Mouse (Mus musculus) forelimb bud, embryonic 11.5 days (tissue): ENCODE measurements around the gene Lin37.

Experiments used
- DNase-seq: peaks from one replicate; pipeline ENCODE4 v3.0.0-alpha.2; 2012; ENCODE audit warnings: low read depth, low spot score

Lin37 gene

DNA sequence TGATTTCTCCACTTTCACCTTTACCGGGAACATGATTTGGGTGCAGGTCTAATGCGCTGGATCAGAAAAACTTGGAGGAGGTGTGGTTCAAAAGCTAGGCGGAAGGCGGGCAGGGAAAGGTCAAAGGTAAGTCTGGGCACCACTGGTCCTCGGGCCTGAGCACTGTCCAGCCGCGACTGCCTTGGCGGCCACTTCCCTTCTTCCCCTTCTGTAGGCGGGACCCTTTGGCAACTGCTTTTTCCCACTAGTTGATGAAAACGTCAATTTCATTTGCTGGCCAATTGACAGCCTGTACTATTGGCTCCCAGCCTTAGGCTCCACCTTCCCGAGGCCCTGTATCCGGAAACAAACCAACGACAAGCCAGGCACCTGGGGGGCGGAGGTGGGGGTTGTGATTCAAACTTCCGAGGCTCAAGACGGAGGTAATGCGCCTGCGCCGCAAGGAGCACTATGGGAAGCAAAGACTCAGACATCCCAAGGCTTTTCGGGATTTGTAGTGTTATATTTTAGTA is at the start of gene Lin37:
Lin37 (minus strand) TSS at position 396 of the 512 bp plus-strand sequence.
- DNase-seq, result peak; percentile 96

GRCm38 (mm10) chr7:30608476-30608875 is 48.8 kb upstream of the Lin37 start:
- DNase-seq, result no peak

DNA sequence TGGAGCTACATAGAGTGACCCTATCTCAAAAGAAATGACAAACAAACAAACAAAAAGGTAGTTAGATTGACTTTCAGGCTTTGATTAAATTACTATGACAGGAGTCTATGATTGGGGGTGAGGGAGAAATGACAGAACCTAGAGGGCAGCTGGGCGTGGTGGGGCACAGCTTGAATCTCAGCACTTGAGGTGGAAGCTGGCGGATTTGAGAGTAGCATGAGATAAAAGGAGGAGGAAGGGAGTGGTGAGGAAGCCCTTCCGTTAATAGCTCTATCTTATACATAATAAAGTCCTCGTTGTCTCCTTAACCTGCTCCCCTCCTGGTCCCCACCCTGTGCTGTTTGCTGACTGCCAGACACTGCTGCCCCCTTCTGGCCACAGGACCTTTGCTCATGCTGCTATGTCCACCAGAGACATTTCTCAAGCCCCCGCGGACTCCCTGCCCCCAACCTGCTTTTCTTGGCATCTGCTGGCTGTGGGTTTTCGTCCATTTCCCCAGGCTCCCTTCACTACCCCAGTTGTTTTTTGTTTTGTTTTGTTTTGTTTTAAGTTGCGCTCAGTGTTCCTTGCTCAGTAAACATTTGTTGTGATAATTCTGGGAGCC is 48.2 kb upstream of the Lin37 start:
- peak; percentile 56 for DNase-seq

GRCm38 (mm10) chr7:30604944-30605343 is 45.3 kb upstream of the Lin37 start:
- no peak for DNase-seq

DNA sequence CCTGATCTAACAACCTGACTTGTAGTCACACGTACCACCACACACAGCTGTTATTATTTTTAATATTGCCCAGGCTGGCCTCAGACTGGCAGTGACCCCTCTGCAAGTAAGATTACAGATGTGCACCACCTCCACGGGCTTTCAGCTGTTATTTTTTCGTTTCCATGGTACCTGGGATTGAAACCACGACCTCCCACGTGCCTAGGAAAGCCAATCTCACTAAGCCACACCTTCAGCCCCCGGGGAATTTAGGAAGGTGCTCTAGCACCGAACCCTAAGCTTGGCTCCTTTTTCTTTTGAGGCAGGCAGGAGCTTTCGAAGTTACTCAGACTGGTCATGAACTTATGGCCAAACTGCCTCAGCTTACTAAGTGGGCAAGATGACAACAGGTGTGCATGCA is 44.8 kb upstream of the Lin37 start:
- DNase-seq, result no peak

DNA sequence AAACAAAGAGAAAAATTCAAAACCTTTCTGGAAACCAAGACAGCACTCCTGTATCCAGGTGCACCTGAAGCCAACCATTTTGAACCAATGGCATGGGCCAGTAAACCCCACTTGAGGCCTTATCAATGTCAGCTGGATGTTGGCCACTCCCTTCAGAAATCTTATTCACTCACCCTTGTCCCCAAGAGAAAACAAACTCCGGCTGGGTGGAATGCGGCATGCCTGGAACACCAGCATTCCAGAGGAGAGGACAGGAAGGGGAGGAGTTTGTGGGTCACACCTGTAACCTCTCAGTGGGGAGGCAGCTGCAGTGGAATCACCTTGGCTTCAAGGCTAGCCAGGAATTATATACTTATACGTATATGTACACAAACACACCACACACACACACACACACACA is 42.9 kb upstream of the Lin37 start:
- peak; percentile 46 for DNase-seq

DNA sequence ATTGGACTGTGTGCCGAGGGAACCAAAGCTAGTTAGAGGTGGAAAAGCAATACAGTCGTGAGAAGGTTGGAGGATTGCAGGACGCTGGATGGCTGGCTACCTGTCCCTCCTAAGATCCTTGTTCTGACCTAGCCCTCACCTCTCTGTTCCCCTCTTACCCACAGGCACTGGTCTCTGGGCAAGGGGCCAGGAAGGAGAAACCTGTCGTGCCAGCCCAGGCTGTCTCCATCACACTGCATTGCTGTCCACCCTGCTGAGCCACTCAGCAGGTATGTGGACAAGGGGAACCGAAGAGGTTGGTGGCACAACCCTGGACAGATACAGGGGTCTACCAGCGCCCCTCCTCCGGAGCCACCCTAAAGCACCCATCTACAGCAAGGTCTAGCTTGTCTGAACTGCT is 41.0 kb upstream of the Lin37 start:
- no peak for DNase-seq

DNA sequence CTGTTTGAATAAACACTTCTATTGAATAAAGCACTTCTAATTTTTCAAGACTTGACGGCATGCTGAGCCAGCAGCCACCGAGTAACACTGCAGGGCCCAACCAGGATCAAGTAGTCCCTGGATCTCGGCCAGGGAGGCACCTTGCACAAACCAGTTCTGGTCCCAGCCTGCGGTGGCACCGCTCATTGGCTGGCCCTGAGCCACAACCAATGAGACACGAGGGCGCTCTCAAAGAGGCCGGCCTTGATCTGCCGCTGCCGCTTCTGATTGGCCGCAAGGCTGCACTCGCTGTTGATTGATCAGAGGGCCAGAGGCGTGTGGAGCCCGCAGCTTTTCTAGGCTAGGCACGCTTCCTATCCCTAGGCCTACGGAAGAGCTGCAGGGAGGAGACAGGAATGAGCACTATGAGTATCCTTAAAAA is 40.3 kb upstream of the Lin37 start:
- peak; percentile 74 for DNase-seq

GRCm38 (mm10) chr7:30598786-30599185 is 39.1 kb upstream of the Lin37 start, which contains the start of gene Zbtb32:
Gene Zbtb32, minus strand, starts transcription at chr7:30598909.
- no peak for DNase-seq

DNA sequence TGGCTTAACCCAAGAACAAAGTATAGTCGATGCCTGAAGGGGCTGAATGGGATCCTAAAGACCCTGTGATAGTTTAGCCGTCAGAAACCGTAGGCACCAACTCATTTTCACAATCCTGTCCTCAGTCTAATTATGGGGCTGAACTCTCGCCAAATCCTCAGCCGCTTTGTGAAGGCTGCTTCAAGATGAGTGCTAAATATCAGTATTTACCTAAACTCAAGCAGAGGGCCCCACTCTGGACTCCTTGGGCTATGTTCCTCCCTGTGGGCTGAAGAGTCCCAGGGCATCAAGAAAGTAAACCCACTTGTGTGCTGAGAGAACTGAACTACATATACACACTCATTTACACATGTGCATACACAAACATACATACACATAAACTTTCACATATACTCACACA is 37.2 kb upstream of the Lin37 start:
- DNase-seq, result no peak

DNA sequence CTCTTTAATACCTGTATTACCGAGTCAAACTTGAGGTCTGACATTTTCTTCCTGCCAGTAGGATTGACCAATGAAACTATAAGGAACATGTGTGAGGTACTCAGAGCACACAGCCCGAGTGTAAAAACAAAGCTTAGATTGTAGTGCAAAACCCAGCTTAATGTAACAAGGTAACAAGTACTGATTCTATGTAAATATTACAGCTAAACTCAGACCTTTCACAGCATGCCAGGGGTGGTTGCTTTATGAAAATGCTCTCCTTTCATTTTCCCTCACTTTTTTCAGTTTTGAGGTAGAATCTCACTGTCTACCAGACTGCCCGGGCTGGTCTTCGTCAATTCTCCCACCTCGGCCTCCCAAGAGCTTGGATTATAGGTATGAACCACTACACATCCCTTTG is 36.5 kb upstream of the Lin37 start:
- no peak for DNase-seq

GRCm38 (mm10) chr7:30594510-30595024 is 34.9 kb upstream of the Lin37 start:
- no peak for DNase-seq

DNA sequence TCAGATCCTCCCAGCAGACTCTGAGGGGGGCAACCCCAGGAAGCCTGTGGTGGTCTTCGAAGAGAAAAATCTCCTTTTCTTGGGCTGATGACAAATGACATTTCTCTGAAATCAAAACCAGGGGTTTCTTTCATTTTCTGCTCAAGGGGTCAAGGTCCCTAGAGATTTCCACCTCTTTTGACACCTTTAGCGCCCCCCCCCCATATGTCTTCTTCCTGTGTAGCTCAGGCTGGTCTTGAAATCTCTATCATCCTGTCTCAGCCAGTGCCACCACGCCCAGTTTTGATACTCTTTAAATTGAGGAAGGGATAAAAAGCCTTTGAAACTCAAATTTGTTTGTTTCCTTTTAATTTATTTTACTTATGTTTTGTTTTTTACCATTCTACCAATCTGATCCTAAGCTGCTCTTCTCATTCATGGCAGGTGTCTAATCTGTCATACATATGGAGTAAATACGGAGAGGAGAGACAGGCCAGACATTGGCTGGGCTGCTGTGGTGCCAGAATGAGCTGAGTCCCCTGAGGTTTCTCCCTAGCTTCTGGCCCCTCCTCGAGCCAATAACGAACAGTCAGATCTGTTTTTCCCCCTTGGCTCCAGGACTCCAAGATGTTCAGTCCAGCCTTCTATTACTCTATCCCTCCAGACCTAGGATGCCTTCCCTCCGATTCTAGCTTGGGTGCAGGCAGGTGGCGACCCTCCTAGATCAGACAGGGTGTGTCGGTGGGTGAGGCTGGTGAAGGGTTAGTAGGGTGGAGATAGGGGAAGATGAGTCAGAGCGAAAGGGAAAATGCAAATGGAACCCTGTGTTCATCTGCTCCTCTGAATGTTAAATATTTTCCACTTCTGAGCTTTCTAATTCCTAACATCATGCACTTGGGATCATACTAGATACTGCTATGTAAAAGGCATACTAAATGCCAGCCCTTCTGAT is 34.2 kb upstream of the Lin37 start:
- DNase-seq, result no peak

GRCm38 (mm10) chr7:30592772-30593423 is 33.3 kb upstream of the Lin37 start:
- DNase-seq, result no peak

- DNase-seq, result no peak
Observed at GRCm38 (mm10) chr7:30591605-30591951, 31.9 kb upstream of the Lin37 start.

GRCm38 (mm10) chr7:30590927-30591604 is 31.4 kb upstream of the Lin37 start:
- no peak for DNase-seq

DNA sequence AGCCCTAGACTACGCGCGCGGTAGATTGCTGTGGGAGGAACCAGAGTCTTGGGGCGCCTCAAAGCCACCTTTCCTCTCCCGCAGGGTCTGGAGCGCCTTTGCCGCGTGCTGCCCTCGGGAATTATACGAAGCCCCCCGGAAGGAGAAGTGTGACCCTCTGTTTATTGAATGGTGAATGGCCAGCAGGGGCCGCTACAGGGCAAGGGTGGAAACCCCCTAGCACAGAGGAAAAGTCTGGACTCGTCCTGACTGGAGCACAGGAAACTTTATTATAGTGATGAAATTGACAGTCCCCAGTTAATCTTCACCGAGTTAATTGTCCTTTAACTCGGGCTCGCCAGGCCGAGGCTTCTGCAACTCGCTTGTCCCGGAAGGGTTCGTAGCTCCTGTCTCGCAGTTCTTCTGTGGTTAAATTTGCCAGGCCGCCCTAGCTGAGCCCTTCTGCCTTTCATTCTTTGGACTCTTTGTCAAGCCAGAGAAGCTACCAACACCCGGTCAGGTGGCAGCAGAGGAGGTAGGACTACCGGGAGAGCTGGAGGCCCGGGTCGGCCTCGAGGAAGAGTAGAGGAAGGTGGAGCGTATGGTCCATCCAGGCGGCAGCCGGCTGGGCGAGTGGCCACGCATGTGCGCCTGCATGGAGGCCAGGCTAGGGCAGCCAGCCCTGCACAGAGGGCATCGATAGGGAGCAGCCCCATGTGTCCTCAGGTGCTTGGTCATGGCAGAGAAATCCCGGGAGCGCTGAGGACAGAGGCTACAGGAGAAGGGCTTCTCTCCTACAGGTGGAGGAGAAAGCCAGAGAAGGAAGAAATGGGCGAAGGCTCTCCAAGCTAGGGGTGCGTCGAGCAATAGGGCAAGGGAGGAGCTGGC is 30.0 kb upstream of the Lin37 start:
- DNase-seq, result peak; percentile 85

DNA sequence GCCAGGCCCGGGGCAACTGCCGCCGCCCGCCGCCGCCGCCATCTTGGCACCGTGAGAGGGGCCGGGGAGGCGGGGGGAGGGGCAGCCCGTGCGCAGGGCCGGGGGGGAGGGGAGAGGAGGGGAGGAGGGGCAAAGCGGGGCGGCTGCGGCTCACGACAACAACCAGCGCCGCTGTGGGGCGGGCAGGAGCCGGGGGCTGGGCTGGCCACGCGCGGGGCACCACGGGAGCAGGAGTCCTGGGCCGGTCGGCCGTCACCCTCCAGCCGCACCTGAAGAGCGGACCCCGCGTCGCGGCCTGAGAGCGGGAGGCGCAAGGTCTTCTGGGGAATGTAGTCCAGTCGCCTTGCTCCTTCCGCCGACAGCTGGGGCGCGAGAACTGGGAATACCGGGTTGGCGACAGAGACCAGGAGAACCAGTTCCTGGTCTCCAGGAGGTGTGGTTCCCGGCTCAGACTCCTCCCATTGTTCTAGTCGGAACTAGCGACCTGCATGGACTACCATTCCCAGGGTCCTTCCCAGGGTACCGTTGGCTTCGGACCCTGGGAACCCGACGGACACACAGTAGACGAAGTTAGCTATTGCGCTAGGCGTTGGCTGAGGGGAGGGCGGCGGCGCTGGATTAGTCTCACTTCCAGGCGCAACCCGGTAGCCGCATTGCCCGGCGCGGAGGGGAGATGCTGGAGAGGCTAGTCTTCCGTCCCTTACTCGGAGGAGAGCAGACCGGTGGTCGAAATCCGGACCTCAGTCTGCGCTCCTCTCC is 29.2 kb upstream of the Lin37 start, which contains the start of gene Kmt2b:
Kmt2b (minus strand) TSS at position 51 of the 759 bp plus-strand sequence.
- DNase-seq, result peak; percentile 98

GRCm38 (mm10) chr7:30587842-30588667 is 28.4 kb upstream of the Lin37 start:
- DNase-seq, result peak; percentile 2
